Mouse (Mus musculus): Measurements from ENCODE around the gene Setd6.
A peak's percentile ranks its signal among the peaks of the same experiment; 100 is the strongest.

- peak; percentile 83 for TF ChIP-seq CTCF (IDR thresholded peaks at IDR 0.05; ENCODE audit: borderline replicate concordance, insufficient read depth, low read depth, low read length)
- no peak for TF ChIP-seq POLR2A (IDR thresholded peaks at IDR 0.05; ENCODE audit: borderline replicate concordance, insufficient read depth, low read length)
Observed at GRCm38 (mm10) chr8:95713100-95714010, 2.3 kb upstream of the Setd6 start.

Measured in cerebellum, adult 2 months (tissue).